Mouse (Mus musculus) kidney, adult 2 months (tissue): ENCODE results near the gene Sbpl. TPM values are rescaled to one million over a fixed set of nuclear protein-coding genes. Genes with fewer than 3 reads are reported as not detected.
A peak's percentile ranks its signal among the peaks of the same experiment; 100 is the strongest.

Experiments used
- DNase-seq: peaks from one replicate; pipeline ENCODE4 v3.0.0; 2021
- H3K27ac ChIP-seq: fragments of 200-500 bp; 2 replicates; pipeline ENCODE4 v1.5.1; 2012; ENCODE audit warnings: low read depth, low read length, control low read depth, inconsistent platforms; ENCODE audit not compliant: insufficient read depth
- H3K27me3 ChIP-seq: fragments of 200-500 bp; replicated peaks from 2 replicates; pipeline ENCODE4 v1.6.1; 2012; ENCODE audit warnings: mild to moderate bottlenecking, moderate library complexity, low read length, inconsistent platforms; ENCODE audit not compliant: control insufficient read depth, insufficient read depth
- H3K36me3 ChIP-seq: fragments of 200-500 bp; 2 replicates; pipeline ENCODE4 v1.6.1; 2012; ENCODE audit warnings: mild to moderate bottlenecking, moderate library complexity, low read length, inconsistent platforms; ENCODE audit not compliant: control insufficient read depth, insufficient read depth
- H3K4me1 ChIP-seq: fragments of 200-500 bp; 2 replicates; pipeline ENCODE4 v1.6.1; 2011; ENCODE audit warnings: low read length; ENCODE audit not compliant: control insufficient read depth, insufficient read depth
- H3K4me3 ChIP-seq: fragments of 200-500 bp; 2 replicates; pipeline ENCODE4 v1.5.1; 2011; ENCODE audit warnings: mild to moderate bottlenecking, low read depth, low read length, control low read depth; ENCODE audit not compliant: insufficient read depth
- CTCF ChIP-seq: fragments of 200-500 bp; conservative IDR thresholded peaks from 2 replicates; pipeline ENCODE4 v1.5.1; 2011; ENCODE audit warnings: low read depth, mild to moderate bottlenecking, control low read depth, low read length, moderate library complexity, mixed read lengths; ENCODE audit not compliant: insufficient read depth, insufficient read length
- POLR2A ChIP-seq: fragments of 200-500 bp; IDR thresholded peaks from one replicate; pipeline ENCODE4 v1.6.1; 2011; ENCODE audit warnings: low read depth, low read length, control low read depth
- WGBS: fragments of 180-500 bp; shearing (Covaris S2); methylation state at CpG from one replicate; pipeline ENCODE4 v1.1.7; 2018; 5-methylcytosine and 5-hydroxymethylcytosine counted together
- polyA plus RNA-seq: library from polyadenylated mRNA; depleted of rRNA; stranded (reverse); fragments of >200 nt; gene quantifications from 2 replicates; pipeline ENCODE4 v1.2.3, GENCODE M21; 2012

Gene Sbpl
- polyA plus RNA-seq, 1 experiment = not detected

- H3K27ac ChIP-seq = peak overlapping the region; percentile 76; the same call in 1 of the 2 replicates
Measured at GRCm38 (mm10) chr17:23993559-23994428, 38.7 kb upstream of the Sbpl start.

GRCm38 (mm10) chr17:23992789-23993553 lies 37.9 kb upstream of the Sbpl start:
- Histone ChIP-seq H3K27me3 (no peaks in the 10 kb centered on the region), H3K27ac (peak overlapping the region; percentile 76), H3K36me3 (no peaks in the 10 kb centered on the region), H3K4me1 (peaks cover 9% of the 10 kb centered on the region), H3K4me3 (no peak overlapping the region)
- WGBS = 40% methylated on average over 9 of the region's 9 CpGs
- TF ChIP-seq CTCF (no peak), POLR2A (no peak)
- peak; percentile 72 for DNase-seq

More at GRCm38 (mm10) chr17:23993559-23994428, 38.7 kb upstream of the Sbpl start:
- peak; percentile 95 for DNase-seq
- Histone ChIP-seq H3K4me1 (peaks cover 9% of the 10 kb centered on the region), H3K27me3 (no peaks in the 10 kb centered on the region), H3K36me3 (no peaks in the 10 kb centered on the region), H3K4me3 (no peak overlapping the region)
- WGBS = 10% methylated on average over 31 of the region's 31 CpGs
- TF ChIP-seq CTCF = peak; percentile 67
- no peak for TF ChIP-seq POLR2A

DNA sequence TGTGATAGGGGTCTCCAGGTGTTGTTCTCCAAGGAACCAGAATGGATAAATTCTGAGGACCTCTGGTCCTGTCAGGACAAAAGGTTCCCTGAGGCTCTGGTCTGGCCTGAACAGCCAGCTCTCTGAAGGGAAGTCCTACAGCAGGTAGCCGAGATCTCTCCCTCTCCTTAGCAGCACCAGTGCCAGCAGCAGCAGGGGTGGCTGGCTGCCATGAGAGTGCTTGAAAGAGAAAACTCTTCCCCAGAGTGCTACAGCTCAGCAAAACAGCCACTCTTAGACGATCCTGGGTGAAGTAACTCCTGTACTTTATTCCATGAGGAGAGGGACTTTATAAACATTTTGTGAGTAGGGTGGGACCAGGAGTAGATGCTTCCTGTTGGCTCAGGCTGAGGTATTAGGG lies 34.7 kb upstream of the Sbpl start:
- 33% methylated on average over 2 of the region's 2 CpGs for WGBS
- H3K4me3 ChIP-seq = no peak overlapping the region
- no peaks in the 10 kb centered on the region for H3K36me3 ChIP-seq
- TF ChIP-seq CTCF (no peak), POLR2A (no peak)
- no peak for DNase-seq
- peaks cover 9% of the 10 kb centered on the region for H3K4me1 ChIP-seq
- no peak overlapping the region for H3K27ac ChIP-seq
- H3K27me3 ChIP-seq = no peaks in the 10 kb centered on the region

DNA sequence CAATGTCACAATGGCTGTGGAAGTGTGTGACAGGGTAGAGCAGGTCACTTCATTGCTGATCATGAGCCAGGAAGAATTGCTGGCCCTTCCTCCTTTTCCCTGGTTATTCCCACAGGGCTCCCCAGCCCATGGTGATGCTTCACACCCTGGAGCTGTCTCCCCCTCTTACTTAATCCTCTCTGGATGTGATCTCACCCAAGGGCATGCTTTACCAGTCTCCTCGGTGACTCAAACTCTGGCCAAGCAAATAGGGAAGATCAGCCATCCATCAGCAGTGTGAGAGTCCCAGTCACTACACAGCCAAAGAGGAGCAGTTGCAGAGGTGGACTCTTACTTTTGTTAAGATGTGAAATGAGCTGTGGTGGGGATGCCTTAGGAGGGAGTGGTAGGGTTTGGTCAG lies 29.9 kb upstream of the Sbpl start:
- no peak for TF ChIP-seq POLR2A
- no peak for TF ChIP-seq CTCF
- DNase-seq = no peak

GRCm38 (mm10) chr17:23982912-23983311 lies 27.8 kb upstream of the Sbpl start:
- no peaks in the 10 kb centered on the region for H3K36me3 ChIP-seq
- 0 out of 2 replicates have a peak, but pooled peaks cover 3% of the 10 kb centered on the region for H3K4me1 ChIP-seq
- no peaks in the 10 kb centered on the region for H3K27me3 ChIP-seq
- H3K27ac ChIP-seq = no peak overlapping the region
- TF ChIP-seq CTCF (no peak), POLR2A (no peak)
- peak; percentile 55 for DNase-seq
- H3K4me3 ChIP-seq = no peak overlapping the region
- WGBS = 47% methylated on average over 4 of the region's 4 CpGs

More for the DNA sequence above, 29.9 kb upstream of the Sbpl start:
- Histone ChIP-seq H3K4me3 (no peak overlapping the region), H3K36me3 (no peaks in the 10 kb centered on the region), H3K4me1 (0 out of 2 replicates have a peak, but pooled peaks cover 3% of the 10 kb centered on the region), H3K27ac (no peak overlapping the region), H3K27me3 (no peaks in the 10 kb centered on the region)
- 86% methylated on average over 1 of the region's 1 CpGs for WGBS

GRCm38 (mm10) chr17:23980297-23980909 lies 25.3 kb upstream of the Sbpl start, which contains the start of gene Prss30:
Prss30 (minus strand) TSS chr17:23980566.
- no peaks in the 10 kb centered on the region for H3K36me3 ChIP-seq
- WGBS = 69% methylated on average over 10 of the region's 10 CpGs
- no peak within 1 kb of the TSS for H3K4me3 ChIP-seq
- 0 out of 2 replicates have a peak, but pooled peaks cover 3% of the 10 kb centered on the region for H3K4me1 ChIP-seq
- TF ChIP-seq POLR2A = no peak
- no peak for TF ChIP-seq CTCF
- no peak within 1 kb of the TSS for H3K27ac ChIP-seq
- H3K27me3 ChIP-seq = no peaks in the 10 kb centered on the region
- peak; percentile 23 for DNase-seq
